Mouse (Mus musculus) spleen, postnatal 0 days (tissue): ENCODE measurements around the gene Krtap5-1. TPM values are rescaled to one million over a fixed set of nuclear protein-coding genes. Genes with fewer than 3 reads are reported as not detected.

Experiments
- polyA plus RNA-seq: library from polyadenylated mRNA; unstranded; fragments of >200 nt; fragmentation: Nextera tagmentation; extraction: Ambion mirVana; gene quantifications from 2 replicates; pipeline ENCODE4 v1.2.1, GENCODE M21; 2015

Krtap5-1 gene
- not detected in 2 replicates for polyA plus RNA-seq

DNA sequence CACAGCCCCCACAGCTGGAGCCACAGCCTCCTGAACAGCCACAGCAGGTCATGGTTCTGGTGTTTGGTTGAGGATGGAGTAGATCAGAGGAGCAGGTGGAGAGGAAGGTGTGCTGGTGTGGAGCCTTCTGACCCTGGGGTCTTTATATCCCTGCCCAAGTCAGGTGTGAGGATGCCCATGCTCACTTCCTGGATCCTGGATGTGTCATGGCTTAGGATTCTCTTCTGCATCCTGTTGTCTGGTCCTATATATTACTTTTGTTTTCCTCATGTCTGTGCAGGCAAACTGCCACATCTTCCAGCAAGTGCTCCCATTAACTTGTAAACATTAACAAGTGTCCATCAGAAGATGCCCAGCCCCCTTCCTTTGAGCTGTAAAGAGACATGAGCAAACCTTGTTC, at the start of gene Krtap5-1:
TSS of gene Krtap5-1 (minus strand) at position 101 of the 400 bp plus-strand sequence.

DNA sequence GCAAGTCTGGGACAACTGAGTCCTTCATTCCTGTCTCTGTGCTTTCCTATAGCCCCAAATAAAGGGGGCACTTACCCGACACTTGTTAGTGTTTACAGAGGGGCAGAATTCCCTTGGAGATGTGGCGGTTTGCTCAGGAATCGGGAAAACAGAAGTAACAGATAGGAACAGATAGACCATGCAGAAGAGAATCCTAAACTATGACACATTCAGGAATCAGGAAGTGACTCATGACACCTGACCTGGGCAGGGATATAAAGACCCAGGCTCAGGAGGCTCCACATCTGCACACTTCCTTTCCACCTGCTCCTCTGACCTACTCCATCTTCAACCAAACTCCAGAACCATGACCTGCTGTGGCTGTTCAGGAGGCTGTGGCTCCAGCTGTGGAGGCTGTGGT, 6.3 kb upstream of the Krtap5-1 start, which contains the start of gene Krtap5-4:
TSS of gene Krtap5-4 (plus strand) at position 301 of the 400 bp plus-strand sequence.

DNA sequence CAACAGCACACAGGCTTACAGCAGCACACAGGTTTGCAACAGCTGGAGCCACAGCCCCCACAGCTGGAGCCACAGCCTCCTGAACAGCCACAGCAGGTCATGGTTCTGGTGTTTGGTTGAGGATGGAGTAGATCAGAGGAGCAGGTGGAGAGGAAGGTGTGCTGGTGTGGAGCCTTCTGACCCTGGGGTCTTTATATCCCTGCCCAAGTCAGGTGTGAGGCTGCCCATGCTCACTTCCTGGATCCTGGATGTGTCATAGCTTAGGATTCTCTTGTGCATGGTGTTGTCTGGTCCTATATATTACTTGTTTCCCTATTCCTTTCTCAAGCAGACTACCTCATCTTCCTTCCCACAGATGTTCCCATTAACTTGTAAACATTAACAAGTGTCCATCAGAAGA, 22.7 kb downstream of the Krtap5-1 start, which contains the start of gene Gm4559:
TSS of gene Gm4559 (minus strand) at position 101 of the 400 bp plus-strand sequence.

DNA sequence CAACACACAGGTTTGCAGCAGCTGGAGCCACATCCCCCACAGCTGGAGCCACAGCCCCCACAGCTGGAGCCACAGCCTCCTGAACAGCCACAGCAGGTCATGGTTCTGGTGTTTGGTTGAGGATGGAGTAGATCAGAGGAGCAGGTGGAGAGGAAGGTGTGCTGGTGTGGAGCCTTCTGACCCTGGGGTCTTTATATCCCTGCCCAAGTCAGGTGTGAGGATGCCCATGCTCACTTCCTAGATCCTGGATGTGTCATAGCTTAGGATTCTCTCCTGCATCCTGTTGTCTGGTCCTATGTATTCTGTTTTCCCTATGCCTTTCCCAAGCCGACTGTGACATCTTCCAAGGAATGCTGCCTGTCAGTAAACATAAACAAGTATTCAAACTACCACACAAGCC, 38.7 kb downstream of the Krtap5-1 start, which contains the start of gene Gm2431:
TSS of gene Gm2431 (minus strand) at position 101 of the 400 bp plus-strand sequence.

Other genes starting within 250 kb of the Krtap5-1 start
- 79.0 and 80.7 TPM in 2 replicates for gene Mob2, start 236.1 kb downstream of the Krtap5-1 start, polyA plus RNA-seq
- 3.8 and 3.9 TPM in 2 replicates for gene Dusp8, start 201.3 kb downstream of the Krtap5-1 start, polyA plus RNA-seq
- gene Gm45618, start 176.4 kb downstream of the Krtap5-1 start, polyA plus RNA-seq, result not detected in 2 replicates
- gene Gm39115, start 161.1 kb downstream of the Krtap5-1 start, polyA plus RNA-seq, result not detected in 2 replicates
- not detected in 2 replicates for gene Gm45337, start 152.5 kb downstream of the Krtap5-1 start, polyA plus RNA-seq
- gene Gm29735, start 140.0 kb downstream of the Krtap5-1 start, polyA plus RNA-seq, result not detected in 2 replicates
- not detected in 2 replicates for gene Gm4553, start 131.4 kb downstream of the Krtap5-1 start, polyA plus RNA-seq
- not detected in 2 replicates for gene Krtap5-2, start 121.1 kb downstream of the Krtap5-1 start, polyA plus RNA-seq
- gene Gm10153, start 106.7 kb downstream of the Krtap5-1 start, polyA plus RNA-seq, result not detected in 2 replicates
- not detected in 2 replicates for gene Krtap5-3, start 95.8 kb downstream of the Krtap5-1 start, polyA plus RNA-seq
- not detected in 2 replicates for gene Gm7579, start 85.3 kb downstream of the Krtap5-1 start, polyA plus RNA-seq
- gene Krtap5-5, start 67.1 kb downstream of the Krtap5-1 start, polyA plus RNA-seq, result not detected in 2 replicates
- not detected in 2 replicates for gene Gm40460, start 56.0 kb downstream of the Krtap5-1 start, polyA plus RNA-seq
- gene Gm2431, start 38.8 kb downstream of the Krtap5-1 start, polyA plus RNA-seq, result not detected in 2 replicates
- gene Gm4559, start 22.8 kb downstream of the Krtap5-1 start, polyA plus RNA-seq, result not detected in 2 replicates
- gene Krtap5-4, start 6.4 kb upstream of the Krtap5-1 start, polyA plus RNA-seq, result not detected in 2 replicates
- gene Ifitm10, start 76.6 kb upstream of the Krtap5-1 start, polyA plus RNA-seq, result 1.9 and 2.0 TPM in 2 replicates
- gene Gm49369, start 85.5 kb upstream of the Krtap5-1 start, polyA plus RNA-seq, result 0.38 TPM in 1 of 2 replicates, not detected in the other
- 230 and 269 TPM in 2 replicates for gene Ctsd, start 90.9 kb upstream of the Krtap5-1 start, polyA plus RNA-seq
- gene Syt8, start 137.7 kb upstream of the Krtap5-1 start, polyA plus RNA-seq, result 0.39 and 0.79 TPM in 2 replicates
- 4.7 and 8.0 TPM in 2 replicates for gene Tnni2, start 144.7 kb upstream of the Krtap5-1 start, polyA plus RNA-seq
- gene Lsp1, start 163.7 kb upstream of the Krtap5-1 start, polyA plus RNA-seq, result 82.2 and 114 TPM in 2 replicates
- gene Tnnt3, start 201.7 kb upstream of the Krtap5-1 start, polyA plus RNA-seq, result 0.48 and 1.4 TPM in 2 replicates
- gene Mrpl23, start 235.6 kb upstream of the Krtap5-1 start, polyA plus RNA-seq, result 9.6 and 10.9 TPM in 2 replicates